Mouse (Mus musculus): ENCODE measurements around the gene Top2a. TPM values are rescaled to one million over a fixed set of nuclear protein-coding genes. Genes with fewer than 3 reads are reported as not detected.

The Top2a gene
- total RNA-seq, 2 experiments from 2014 or later, result 10.1 to 12.0 TPM

DNA sequence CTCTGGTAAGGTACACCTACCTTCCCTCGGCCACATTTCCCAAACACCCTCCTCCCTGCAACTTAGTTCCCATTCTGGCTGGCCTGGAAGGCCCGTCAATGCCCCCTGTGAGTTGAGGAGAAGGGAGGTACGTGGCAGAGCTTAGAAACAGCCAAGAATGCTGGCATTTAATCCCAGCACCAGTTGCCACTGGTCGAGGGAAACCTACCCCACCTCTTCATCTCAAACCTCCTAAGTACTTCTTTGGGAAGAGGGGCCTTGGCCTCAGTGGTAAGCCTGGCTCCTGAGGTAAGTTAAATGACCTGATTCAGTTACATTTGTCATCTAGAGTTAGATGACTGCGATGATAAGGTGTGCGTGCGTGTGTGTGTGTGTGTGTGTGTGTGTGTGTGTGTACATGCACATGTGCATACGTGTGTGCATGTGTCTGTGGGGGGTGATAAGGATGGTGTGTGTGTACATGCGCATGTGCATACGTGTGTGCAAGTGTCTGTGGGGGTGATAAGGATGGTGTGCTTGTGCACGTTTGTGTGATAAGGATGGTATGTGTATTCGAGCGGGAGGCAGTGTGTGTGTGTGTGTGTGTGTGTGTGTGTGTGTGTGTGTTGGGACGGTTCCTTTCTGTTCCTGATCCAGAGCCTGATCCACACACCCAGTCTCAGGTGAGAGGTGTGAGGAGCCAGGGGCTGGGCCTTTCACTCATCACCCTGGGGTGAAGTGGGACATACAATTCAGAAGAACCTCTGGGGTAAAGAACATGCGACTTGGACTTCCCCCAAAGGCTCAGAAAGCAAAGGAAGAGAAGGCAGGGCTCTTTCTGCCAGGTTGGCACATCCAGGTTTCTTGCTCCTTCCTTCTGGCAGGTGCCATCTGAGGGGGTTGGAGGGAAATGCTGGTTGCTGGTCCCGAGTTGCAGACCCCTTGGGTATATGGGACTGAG, 18.1 kb upstream of the Top2a start:
- intact Hi-C loops (cut with DNase I), result loop anchor here (2.0 kb wide), 2 partner anchors 81 to 107 kb away; no protein-coding TSS in a partner anchor
- DNase-seq (ENCODE audit: extremely low spot score in 1 of 2, low spot score in 2 of 2), result no peak

DNA sequence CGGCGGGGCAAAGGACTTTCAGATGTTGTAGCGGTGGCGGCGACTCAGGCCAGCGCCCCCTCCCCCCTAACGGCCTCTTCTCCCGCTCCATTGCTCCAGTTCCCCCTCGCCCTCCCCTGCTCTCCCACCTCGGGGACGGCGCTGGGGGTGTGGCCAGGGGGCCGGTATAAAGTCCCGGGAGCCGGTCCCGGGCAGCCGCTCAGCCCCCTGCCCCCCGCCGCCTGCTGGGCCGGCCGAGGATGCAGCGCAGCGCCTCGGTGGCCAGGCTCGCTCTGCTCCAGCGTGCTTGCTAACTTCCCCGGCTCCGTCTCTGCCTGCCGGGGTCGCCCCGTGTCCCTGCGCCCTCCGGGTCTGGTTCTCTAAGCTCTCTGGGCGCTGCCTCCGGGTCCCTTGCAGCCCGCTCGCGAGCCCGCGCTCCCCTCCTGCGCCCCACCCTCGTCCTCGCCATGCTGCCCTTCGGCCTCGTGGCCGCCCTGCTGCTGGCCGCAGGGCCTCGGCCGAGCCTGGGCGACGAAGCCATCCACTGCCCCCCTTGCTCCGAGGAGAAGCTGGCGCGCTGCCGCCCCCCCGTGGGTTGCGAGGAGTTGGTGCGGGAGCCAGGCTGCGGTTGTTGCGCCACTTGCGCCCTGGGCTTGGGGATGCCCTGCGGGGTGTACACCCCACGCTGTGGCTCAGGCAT, 17.2 kb upstream of the Top2a start, which contains the start of gene Igfbp4:
Gene Igfbp4 (plus strand): TSS at position 194 of the 679 bp plus-strand sequence.
- DNase-seq (ENCODE audit: extremely low spot score in 1 of 2, low spot score in 2 of 2), result peak; percentile 28 to 86
- intact Hi-C loops (cut with DNase I), result loop anchor here (2.0 kb wide), 2 partner anchors 82 to 108 kb away; no protein-coding TSS in a partner anchor

DNA sequence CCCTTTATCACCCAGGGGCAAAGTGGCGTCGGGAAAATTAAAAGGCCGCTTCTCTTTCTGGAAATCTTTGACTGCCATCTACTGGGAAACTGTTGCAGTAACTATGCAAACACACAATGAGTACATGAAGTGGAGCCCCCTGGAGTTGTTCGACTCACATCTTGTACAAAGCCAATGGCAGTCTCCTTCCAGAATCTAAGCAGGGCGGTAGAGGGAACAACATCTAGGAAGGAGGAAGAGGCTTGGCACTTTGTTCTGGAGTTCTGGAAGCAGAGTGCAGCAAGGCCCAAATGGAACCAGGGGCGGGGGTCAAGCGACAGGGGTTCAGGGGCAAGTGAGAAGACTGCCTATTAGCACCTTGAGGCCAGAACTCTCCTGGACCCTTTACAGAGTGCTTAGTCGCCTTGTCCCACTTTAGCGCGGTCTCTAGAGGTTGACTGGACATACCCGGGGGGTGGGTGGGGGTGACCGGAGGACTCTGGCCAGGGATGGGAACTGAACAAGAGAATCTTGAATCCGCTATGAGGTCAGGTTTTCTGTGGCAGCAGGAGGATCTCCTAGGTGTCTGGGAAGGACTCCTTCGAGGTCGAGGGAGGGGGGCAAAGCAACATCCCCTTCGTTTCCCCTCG, 16.5 kb upstream of the Top2a start:
- intact Hi-C loops (cut with DNase I), result loop anchor here (2.0 kb wide), 2 partner anchors 82 to 108 kb away; no protein-coding TSS in a partner anchor
- peak; percentile 50 to 51 for DNase-seq (ENCODE audit: extremely low spot score in 1 of 2, low spot score in 2 of 2)

DNA sequence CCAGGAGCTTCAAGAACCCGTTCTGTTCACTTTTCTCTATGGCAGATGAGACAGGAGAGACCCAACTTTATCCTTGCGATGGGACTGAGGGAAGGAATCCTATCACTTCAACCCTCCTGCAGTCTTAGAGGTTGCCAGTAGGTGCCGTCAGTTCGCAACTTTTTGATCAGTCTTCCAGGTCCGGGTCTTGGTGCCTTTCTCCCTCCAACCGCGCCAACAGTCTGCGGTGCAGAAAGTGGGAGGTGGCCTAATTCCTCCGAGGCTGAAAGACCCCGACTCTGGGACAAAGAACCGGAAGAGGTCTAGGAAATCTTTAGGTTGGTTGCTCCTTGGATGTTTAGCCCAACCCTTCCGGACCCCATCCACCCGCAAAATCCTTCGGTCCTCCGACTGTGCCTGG, 15.8 kb upstream of the Top2a start:
- DNase-seq (ENCODE audit: extremely low spot score in 1 of 2, low spot score in 2 of 2), result peak; percentile 81 to 86
- intact Hi-C loops (cut with DNase I), result loop anchor here (2.0 to 5.0 kb wide), 3 partner anchors 57 to 109 kb away; partner anchors contain the start of gene Gjd3

DNA sequence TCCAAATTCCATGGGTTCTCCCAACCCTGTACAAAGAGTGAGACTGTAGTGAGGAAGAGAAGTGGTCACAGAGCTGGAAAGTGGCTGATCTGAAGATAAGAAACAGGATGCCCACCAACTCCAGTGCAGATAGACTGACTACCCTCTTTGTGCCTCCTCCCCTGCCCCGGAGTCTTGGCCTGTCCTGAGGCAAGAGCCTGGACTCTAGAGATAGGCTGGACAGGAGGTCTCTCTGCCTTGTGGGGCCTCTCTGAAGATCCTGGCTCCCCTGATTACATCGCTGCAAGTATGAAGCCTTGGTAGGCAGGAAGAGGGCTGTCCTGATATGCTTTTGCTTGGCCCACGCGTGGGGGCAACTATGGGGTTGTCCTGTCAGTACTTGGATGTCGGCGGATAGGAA, 12.3 kb upstream of the Top2a start:
- DNase-seq (ENCODE audit: extremely low spot score in 1 of 2, low spot score in 2 of 2), result no peak
- intact Hi-C loops (cut with DNase I), result loop anchor here (5.0 kb wide), 1 partner anchor 54 kb away; the partner anchor contains the start of gene Gjd3

DNA sequence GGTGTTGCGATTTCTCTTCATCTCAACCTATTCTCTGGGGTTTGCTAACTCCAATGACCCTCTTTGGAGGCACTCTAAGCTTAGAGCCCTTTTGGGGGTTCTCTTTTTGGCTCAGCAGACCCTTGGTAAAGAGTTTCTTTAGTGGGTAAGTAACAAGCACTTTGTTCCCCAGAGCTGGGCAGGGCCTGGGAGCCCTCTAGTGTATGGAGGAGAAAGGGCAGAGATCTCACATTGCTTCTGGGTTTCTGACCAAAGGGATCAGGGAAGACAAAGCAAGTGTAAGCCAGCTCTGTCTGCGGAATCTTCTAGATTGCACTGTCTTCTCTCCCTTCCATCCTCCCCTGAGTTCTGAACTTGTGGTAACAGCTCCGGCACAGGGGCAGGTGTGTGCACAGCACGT, 11.4 kb upstream of the Top2a start:
- no peak for DNase-seq (ENCODE audit: extremely low spot score in 1 of 2, low spot score in 2 of 2)
- intact Hi-C loops (cut with DNase I), result loop anchor here (5.0 kb wide), 1 partner anchor 53 kb away; the partner anchor contains the start of gene Gjd3

DNA sequence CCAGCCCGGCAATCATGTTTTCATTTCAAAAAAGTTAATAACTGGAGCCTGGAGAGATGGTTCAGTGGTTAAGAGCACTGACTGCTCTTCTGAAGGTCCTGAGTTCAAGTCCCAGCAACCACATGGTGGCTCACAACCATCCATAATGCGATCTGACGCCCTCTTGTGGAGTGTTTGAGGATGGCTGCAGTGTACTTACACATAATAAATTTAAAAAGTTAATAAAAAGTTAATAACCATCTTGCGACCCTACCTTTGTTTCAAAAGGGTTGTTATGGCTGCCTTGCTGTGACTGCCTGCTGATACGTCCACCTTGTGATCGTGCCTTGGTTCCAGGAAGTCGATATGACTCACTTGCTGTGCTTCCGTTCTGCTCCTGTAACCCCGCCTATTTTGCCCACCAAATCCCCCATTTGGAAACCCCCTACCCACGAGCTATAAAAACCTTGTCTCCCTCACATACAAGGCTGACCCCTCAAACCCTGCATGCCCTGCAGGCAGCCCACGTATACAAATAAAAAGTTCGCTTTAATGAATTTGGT, 3.0 kb upstream of the Top2a start:
- no peak for DNase-seq (ENCODE audit: extremely low spot score in 1 of 2, low spot score in 2 of 2)
- intact Hi-C loops (cut with DNase I), result no loop called here

DNA sequence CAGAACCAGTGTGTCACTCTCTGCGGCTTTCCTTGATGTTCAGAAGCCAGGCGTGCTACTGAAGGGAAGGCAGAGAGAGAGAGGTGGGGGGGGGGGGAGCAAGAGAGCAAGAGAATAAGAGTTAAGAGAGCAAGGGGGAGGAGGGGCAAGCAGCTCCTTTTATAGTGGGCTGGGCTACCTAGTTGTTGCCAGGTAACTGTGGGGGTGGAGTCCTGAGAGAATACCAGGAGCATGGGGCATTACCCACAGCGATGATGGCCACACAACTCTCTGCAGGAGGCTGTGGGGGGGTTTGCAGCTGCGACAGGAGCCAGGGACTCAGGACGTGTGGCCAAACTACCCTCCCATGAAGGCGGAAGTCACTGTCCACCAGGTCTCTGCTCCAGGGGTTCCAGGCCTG, 1.9 kb upstream of the Top2a start:
- no peak for DNase-seq (ENCODE audit: extremely low spot score in 1 of 2, low spot score in 2 of 2)
- intact Hi-C loops (cut with DNase I), result no loop called here

DNA sequence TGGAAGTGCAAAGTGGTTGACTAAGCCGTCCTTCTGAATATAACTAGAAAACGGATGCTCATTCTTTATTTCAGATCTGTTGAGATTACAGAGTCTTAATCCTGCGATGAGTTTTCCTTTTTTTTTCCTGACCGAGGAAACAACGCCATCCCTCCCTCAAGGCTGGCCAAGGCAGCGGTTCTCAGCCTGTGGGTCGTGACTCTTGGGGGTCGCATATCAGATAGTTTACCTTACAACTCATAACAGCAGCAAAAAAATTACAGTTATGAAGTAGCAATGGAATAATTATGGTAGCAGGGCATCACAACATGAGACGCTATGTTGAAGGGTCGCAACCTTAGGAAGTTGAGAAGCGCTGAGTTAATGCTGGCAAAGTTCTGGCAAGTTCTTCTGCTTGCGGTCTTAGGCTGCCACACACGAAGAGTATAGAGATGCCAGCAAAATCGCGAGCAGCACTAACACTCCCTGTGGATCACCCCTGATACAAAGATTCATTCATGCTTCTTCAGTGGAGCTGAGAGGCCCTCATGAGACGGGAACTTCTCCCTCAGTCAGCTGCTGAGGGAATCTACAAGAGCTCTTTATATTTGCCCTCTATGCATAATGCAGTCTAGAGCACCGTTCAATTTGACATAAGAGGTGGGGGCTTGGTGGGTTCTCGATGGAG, 612 bp upstream of the Top2a start:
- DNase-seq (ENCODE audit: extremely low spot score in 1 of 2, low spot score in 2 of 2), result no peak
- intact Hi-C loops (cut with DNase I), result no loop called here

DNA sequence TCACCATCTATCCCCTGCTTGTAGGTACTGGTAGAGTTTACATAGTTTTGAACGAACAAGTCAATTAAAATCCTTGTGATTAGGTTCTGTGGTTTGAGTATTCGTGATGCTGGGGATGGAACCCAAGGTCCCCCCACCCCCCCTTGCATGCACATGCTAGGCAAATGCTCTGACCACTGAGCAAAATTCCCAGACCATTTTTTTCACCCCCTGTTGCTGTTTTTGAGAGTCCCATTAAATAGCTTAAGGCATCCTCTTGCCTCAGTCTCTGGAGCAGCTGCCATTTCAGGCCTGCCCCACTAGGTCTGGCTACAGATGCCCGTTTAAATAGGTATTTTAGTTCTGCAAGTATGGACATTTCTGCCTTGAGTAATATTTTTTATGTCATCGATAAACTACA, 895 bp downstream of the Top2a start:
- no peak for DNase-seq (ENCODE audit: extremely low spot score in 1 of 2, low spot score in 2 of 2)
- intact Hi-C loops (cut with DNase I), result no loop called here

DNA sequence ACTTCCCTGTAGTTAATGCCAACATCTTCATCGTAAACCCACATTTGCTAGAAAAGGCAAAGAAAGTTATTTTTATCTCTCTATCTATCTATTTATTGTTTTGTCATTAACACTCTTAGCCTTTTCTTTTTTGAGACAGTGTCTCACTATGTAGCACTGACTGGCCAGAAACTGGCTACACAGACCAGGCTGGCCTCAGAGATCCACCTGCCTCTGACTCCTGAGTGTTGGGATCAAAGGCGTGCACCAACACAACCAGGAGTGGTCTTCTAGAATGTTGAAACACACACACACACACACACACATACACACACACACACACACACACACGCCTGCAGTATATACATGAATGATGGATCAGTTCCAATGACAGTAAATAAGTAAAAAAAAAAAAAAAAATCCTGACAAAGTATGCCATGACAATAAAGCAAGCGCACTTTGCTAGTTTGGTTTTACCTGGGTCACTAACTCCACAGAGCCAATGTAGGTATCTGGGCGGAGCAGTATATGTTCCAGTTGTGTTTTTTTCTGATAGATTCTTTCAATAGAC, 1.5 kb downstream of the Top2a start:
- intact Hi-C loops (cut with DNase I), result no loop called here
- DNase-seq (ENCODE audit: extremely low spot score in 1 of 2, low spot score in 2 of 2), result no peak

DNA sequence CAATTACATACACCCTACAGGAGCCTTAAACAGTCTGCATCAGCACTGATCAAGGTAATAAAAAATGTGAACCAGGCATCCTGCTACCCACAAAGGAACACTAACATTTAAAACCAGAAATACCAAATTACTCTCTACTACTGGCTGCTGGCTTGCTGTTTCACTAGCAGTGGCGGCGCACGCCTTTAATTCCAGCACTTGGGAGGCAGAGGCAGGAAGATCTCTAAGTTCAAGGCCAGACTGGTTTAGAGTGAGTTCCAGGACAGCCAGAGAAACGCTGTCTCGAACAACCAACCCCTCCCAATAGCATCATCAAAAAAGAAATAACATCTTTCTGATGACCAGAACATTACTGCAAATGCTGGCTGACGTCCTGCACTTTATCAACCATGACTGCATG, 4.1 kb downstream of the Top2a start:
- DNase-seq (ENCODE audit: extremely low spot score in 1 of 2, low spot score in 2 of 2), result no peak
- intact Hi-C loops (cut with DNase I), result no loop called here

DNA sequence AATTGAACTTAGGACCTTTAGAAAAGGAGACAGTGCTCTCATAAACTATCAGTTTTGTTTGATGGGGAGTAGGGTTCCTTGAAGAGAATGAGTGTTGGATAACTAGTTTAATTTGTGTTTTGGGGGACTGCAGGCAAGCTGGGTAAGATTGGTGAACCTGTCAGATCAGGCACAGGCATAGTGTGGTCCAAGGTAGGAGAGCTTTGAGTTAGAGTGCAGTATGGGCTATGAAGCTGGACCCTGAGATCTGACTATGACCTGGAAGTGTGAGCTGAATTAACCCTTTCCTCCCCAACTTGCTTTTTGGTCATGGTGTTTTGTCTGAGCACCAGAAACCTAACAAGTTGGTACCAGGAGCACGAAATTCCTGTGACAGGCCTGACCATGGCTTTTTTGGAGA, 10.1 kb downstream of the Top2a start:
- DNase-seq (ENCODE audit: extremely low spot score in 1 of 2, low spot score in 2 of 2), result no peak
- intact Hi-C loops (cut with DNase I), result no loop called here

DNA sequence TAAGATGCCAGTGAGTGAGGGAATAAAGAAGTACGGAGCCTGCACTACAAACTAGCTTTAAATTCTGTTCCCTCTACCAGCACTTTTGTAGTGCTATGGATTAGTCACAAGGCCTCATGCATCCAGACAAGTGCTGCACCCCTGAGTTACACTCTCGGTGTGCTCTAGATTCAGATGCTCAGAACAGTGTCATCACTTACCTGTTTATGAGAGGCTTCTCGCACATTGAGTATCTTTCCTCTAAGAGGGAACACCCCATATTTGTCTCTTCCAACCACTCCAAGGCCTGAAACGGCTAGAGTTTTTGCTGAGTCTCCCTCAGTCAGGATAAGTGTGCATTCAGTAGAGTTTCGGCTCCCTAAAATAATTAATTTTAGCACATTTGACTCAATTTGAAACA, 13.3 kb downstream of the Top2a start:
- intact Hi-C loops (cut with DNase I), result no loop called here
- no peak for DNase-seq (ENCODE audit: extremely low spot score in 1 of 2, low spot score in 2 of 2)

DNA sequence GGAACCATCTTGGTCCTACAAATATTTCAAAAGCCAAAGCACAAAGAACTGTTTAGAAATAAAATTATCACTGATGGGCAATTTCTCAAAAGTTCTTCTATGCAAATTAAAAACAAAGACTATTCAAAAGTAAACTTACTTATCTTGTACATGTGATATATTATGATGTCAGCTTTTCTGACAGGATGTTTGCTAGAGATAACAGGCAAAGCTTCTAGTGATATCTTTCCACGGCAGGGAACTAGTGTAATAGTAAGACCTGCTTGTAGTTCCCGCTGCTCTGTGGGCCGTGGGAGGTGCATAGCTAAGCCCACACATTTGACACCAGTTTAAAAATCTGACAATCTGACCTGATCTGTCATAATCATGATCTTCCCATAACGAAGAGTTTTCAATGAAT, 13.9 kb downstream of the Top2a start:
- intact Hi-C loops (cut with DNase I), result no loop called here
- DNase-seq (ENCODE audit: extremely low spot score in 1 of 2, low spot score in 2 of 2), result no peak

DNA sequence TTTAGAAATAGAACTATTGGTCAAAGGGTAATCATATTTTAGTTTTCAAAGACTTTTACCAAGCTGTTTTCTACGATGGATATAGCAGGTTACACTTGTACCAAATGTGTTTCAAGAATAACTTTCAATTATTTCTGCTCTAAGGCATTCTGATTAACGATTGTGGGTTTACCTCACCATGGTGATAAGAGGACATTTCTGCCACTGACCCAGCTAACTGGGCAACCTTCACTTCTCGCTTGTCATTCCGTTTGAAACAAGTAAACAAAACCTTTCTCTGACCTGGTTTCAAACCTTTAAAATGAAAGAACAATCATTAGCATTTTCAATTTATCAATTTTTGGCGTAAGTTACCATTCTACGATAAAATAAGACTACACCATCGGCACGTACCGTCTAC, 17.2 kb downstream of the Top2a start:
- DNase-seq (ENCODE audit: extremely low spot score in 1 of 2, low spot score in 2 of 2), result no peak
- intact Hi-C loops (cut with DNase I), result no loop called here

DNA sequence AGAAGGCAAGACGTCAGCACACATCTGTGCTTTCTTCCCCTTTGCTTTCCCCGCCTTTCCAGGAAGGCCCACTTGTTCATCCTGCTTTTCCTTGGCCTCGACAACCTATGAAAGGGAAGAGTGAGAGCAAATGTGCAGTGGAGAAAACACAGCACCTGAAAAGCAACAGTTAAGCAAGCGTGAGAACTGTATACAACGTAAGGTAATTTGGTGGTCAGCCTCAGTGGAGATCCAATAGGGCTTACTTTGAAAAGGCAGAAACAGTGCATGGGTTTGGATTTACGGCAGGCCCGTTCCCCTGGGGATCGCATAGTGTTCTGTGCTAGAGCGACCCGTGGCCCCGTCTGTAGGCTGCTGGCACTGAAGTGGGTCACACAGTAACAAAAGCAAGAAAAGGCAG, 24.7 kb downstream of the Top2a start:
- intact Hi-C loops (cut with DNase I), result no loop called here
- no peak for DNase-seq (ENCODE audit: extremely low spot score in 1 of 2, low spot score in 2 of 2)

DNA sequence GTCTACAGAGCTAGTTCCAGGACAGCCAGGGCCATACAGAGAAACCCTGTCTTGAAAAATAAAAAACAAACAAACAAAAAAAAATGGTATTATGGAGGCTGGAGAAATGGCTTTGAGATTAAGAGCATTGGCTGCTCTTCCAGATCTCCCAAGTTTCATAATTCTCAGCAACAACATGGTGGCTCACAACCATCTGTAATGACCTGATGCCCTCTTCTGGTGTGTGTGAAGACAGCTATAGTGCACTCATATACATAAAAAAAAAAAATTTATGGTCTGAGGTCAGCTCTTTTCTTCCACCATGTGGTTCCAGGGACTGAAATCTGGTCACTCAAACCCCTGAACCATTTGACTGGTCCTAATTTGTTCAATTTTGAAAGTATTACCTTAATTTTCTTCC, 25.2 kb downstream of the Top2a start:
- intact Hi-C loops (cut with DNase I), result no loop called here
- no peak for DNase-seq (ENCODE audit: extremely low spot score in 1 of 2, low spot score in 2 of 2)
